Comparison of ENCODE assay signal across 24 mouse cellular contexts in genomic region chr5:34249132-34249531, GRCm38 (mm10). TPM values are rescaled to one million over a fixed set of nuclear protein-coding genes. Genes with fewer than 3 reads are reported as not detected.
DNase-seq lines count a peak whose midpoint lies in the region; ATAC-seq and TF ChIP-seq lines count a peak whose summit lies in the region.
"Had no signal": no experiment of that assay in that cellular context is flagged by ENCODE, and none has a peak within 500 bp of the region (broad histone marks: within the 10 kb centered on the region; RNA-seq: fewer than 3 reads in every experiment).

No protein-coding gene starts in this region.

- no peak for TF ChIP-seq CTCF in small intestine, adult 2 months (IDR thresholded peaks at IDR 0.05; ENCODE audit: extremely low read depth, insufficient read length, insufficient replicate concordance, low read depth, low read length)
- no peak for TF ChIP-seq CTCF in layer of hippocampus, adult 2 months (conservative IDR thresholded peaks at IDR 0.05)

- TF ChIP-seq POLR2A in small intestine, adult 2 months (IDR thresholded peaks at IDR 0.05; ENCODE audit: low read depth, low read length) = no peak

- no peaks in the 10 kb centered on the region for H3K36me3 ChIP-seq in small intestine, adult 2 months (ENCODE audit: control insufficient read depth, insufficient read depth, low read length)
- H3K36me3 ChIP-seq: embryonic facial prominence, embryonic 10.5 days; G1E; heart, embryonic 10.5 days; hindbrain, embryonic 13.5 days; intestine, embryonic 15.5 days had no signal

- peaks cover 2% of the 10 kb centered on the region for H3K4me1 ChIP-seq in small intestine, adult 2 months (ENCODE audit: control insufficient read depth, insufficient read depth, insufficient read length, low read length)

- 62% methylated on average over 4 of the region's 4 CpGs for WGBS in small intestine, adult 2 months

- H3K4me3 ChIP-seq in small intestine, adult 2 months (ENCODE audit: low read depth, low read length) = no peak overlapping the region
- no peak overlapping the region for H3K4me3 ChIP-seq in layer of hippocampus, adult 2 months
- H3K4me3 ChIP-seq: embryonic facial prominence, embryonic 10.5 days; forebrain, embryonic 13.5 days; gastrocnemius, adult 2 months; heart, embryonic 10.5 days; hindbrain, embryonic 13.5 days; intestine, embryonic 15.5 days had no signal

- peak; percentile 23 for ATAC-seq in CD4-positive, CD25-positive, alpha-beta regulatory T cell, adult 4 months
- ATAC-seq in activated CD4-positive, CD25-positive, alpha-beta regulatory T cell, adult 4 months = peak; percentile 32
- ATAC-seq: forebrain, embryonic 13.5 days; hindbrain, postnatal 0 days; intestine, embryonic 15.5 days had no signal

- 0 out of 2 replicates have a peak overlapping the region, but pooled peaks have one; percentile 1 for H3K27ac ChIP-seq in small intestine, adult 2 months (ENCODE audit: insufficient read depth, low read depth, low read length)
- no peak overlapping the region for H3K27ac ChIP-seq in layer of hippocampus, adult 2 months
- H3K27ac ChIP-seq: embryonic facial prominence, embryonic 10.5 days; forebrain, embryonic 13.5 days; gastrocnemius, adult 2 months; heart, embryonic 10.5 days; hindbrain, postnatal 0 days; intestine, embryonic 15.5 days had no signal

- peak; percentile 40 to 56 for DNase-seq in thymus, postnatal 36 days
- no peak for DNase-seq in layer of hippocampus, adult 2 months (ENCODE audit: low spot score in 2 of 2)
- no peak for DNase-seq in urinary bladder, postnatal 14 days (ENCODE audit: low spot score)
- no peak for DNase-seq in left cerebral cortex, postnatal 4 days
- DNase-seq: adrenal gland, postnatal 25 days; cerebellum, adult 11 months; cerebellum, adult 9-10 months; cerebellum, postnatal 36 days; forebrain, postnatal 0 days; gastrocnemius, adult 2 months; gastrocnemius, postnatal 25 days; heart, adult 11 months; heart, postnatal 14 days had no signal

- H3K27me3 ChIP-seq in small intestine, adult 2 months (ENCODE audit: control insufficient read depth, insufficient read depth, low read length) = no peaks in the 10 kb centered on the region
- H3K27me3 ChIP-seq: forebrain, embryonic 13.5 days; hindbrain, embryonic 13.5 days; intestine, embryonic 15.5 days had no signal

- intact Hi-C loops in left cerebral cortex, postnatal 4 days (cut with DNase I) = no loop called here

RNA-seq across cellular contexts. Expression of gene Zfyve28, which starts 39.1 kb away (rescaled TPM):
- polyA plus RNA-seq in CD4-positive, CD25-positive, alpha-beta regulatory T cell, adult 4 months (2017; shearing (Covaris generic)) = 1 to 10 TPM; 4.4 to 4.5 TPM
- polyA plus RNA-seq in activated CD4-positive, CD25-positive, alpha-beta regulatory T cell, adult 4 months (2017; shearing (Covaris generic)) = 1 to 10 TPM; 3.4 TPM
- 1.5 and 1.7 TPM in 2 replicates for polyA plus RNA-seq in small intestine, adult 2 months (2012; rRNA removed)
- total RNA-seq in layer of hippocampus, adult 2 months (2021) = 10 to 100 TPM; 35.0 to 35.8 TPM
- 10 to 100 TPM; 18.7 to 19.9 TPM for total RNA-seq in left cerebral cortex, postnatal 4 days (2021)
- polyA plus RNA-seq: G1E had no signal

RNA-seq across cellular contexts. Expression of gene Cfap99, which starts 39.3 kb away (rescaled TPM):
- not detected for polyA plus RNA-seq in CD4-positive, CD25-positive, alpha-beta regulatory T cell, adult 4 months (2017; shearing (Covaris generic))
- polyA plus RNA-seq in activated CD4-positive, CD25-positive, alpha-beta regulatory T cell, adult 4 months (2017; shearing (Covaris generic)) = not detected
- 0.04 TPM in 1 of 2 replicates, not detected in the other for polyA plus RNA-seq in small intestine, adult 2 months (2012; rRNA removed)
- total RNA-seq in layer of hippocampus, adult 2 months (2021) = under 1 TPM; 0.22 to 0.56 TPM
- total RNA-seq in left cerebral cortex, postnatal 4 days (2021) = under 1 TPM; 0.30 to 0.38 TPM
- total RNA-seq: adrenal gland, postnatal 25 days; G1E; gastrocnemius, adult 2 months; gastrocnemius, postnatal 25 days; heart, postnatal 14 days; hematopoietic stem cell, adult 5-6 weeks; hindbrain, postnatal 0 days had no signal
- polyA plus RNA-seq: embryonic facial prominence, embryonic 10.5 days; forebrain, embryonic 13.5 days; G1E; heart, embryonic 10.5 days; intestine, embryonic 15.5 days had no signal

Comparison
In these comparisons a context has a peak if more than half of its experiments do, and no peak if none do; other contexts are left out.
1. DNase-seq: peak in thymus, postnatal 36 days (2 of 2); none in layer of hippocampus, adult 2 months (0 of 2), urinary bladder, postnatal 14 days (single experiment) and left cerebral cortex, postnatal 4 days (single experiment).